Mouse (Mus musculus) heart, postnatal 0 days (tissue): ENCODE results near the gene Tnrc6b. TPM values are rescaled to one million over a fixed set of nuclear protein-coding genes. Genes with fewer than 3 reads are reported as not detected.

Experiments used
- ATAC-seq: fragments of 200-750 bp; cut with Nextera tagmentation; 2 replicates; pipeline ENCODE4 v1.8.0; 2017; ENCODE audit warnings: low read depth, moderate number of reproducible peaks, moderate library complexity; ENCODE audit not compliant: insufficient read depth
- DNase-seq: peaks from one replicate; pipeline ENCODE4 v3.0.0-alpha.2; 2016; ENCODE audit warnings: low spot score
- H3K27ac ChIP-seq: fragments of 300-500 bp; sonication (generic); 2 replicates; pipeline ENCODE4 v1.5.1; 2014; ENCODE audit warnings: low read depth, mild to moderate bottlenecking
- H3K27me3 ChIP-seq: fragments of 300-500 bp; sonication (generic); 2 replicates; pipeline ENCODE4 v1.6.1; 2014; ENCODE audit warnings: low read length, mixed read lengths; ENCODE audit not compliant: control insufficient read depth, insufficient read depth
- H3K36me3 ChIP-seq: fragments of 300-500 bp; sonication (generic); replicated peaks from 2 replicates; pipeline ENCODE4 v1.6.1; 2014; ENCODE audit warnings: low read length, mixed read lengths; ENCODE audit not compliant: control insufficient read depth, insufficient read depth
- H3K4me1 ChIP-seq: fragments of 300-500 bp; sonication (generic); 2 replicates; pipeline ENCODE4 v1.6.1; 2014; ENCODE audit warnings: antibody characterized with exemption; ENCODE audit not compliant: control insufficient read depth, insufficient read depth
- H3K4me2 ChIP-seq: fragments of 300-500 bp; sonication (generic); 2 replicates; pipeline ENCODE4 v1.6.1; 2014; ENCODE audit warnings: low read depth, mild to moderate bottlenecking, low read length, moderate library complexity
- H3K4me3 ChIP-seq: fragments of 300-500 bp; sonication (generic); 2 replicates; pipeline ENCODE4 v1.5.1; 2014; ENCODE audit warnings: low read depth, low read length
- H3K9ac ChIP-seq: fragments of 300-500 bp; sonication (generic); replicated peaks from 2 replicates; pipeline ENCODE4 v1.6.1; 2014; ENCODE audit warnings: low read depth, low read length, mixed read lengths
- H3K9me3 ChIP-seq: fragments of 300-500 bp; sonication (generic); replicated peaks from 2 replicates; pipeline ENCODE4 v1.6.1; 2016; ENCODE audit warnings: low read length; ENCODE audit not compliant: control insufficient read depth
- CTCF ChIP-seq: IDR thresholded peaks from 2 replicates; pipeline ENCODE4 v1.5.1; 2016; ENCODE audit warnings: antibody characterized with exemption, control low read depth, low read depth
- EP300 ChIP-seq: IDR thresholded peaks from 2 replicates; pipeline ENCODE4 v1.6.1; 2016; ENCODE audit warnings: antibody characterized with exemption, low read depth
- WGBS: fragments of 180-500 bp; shearing (Covaris S2); extraction: QIAGEN DNeasy Blood & Tissue Kit; methylation state at CpG from one replicate; pipeline ENCODE4 v1.1.7; 2014; 5-methylcytosine and 5-hydroxymethylcytosine counted together
- polyA plus RNA-seq: library from polyadenylated mRNA; unstranded; fragments of >200 nt; fragmentation: Nextera tagmentation; extraction: Ambion mirVana; gene quantifications from 2 replicates; pipeline ENCODE4 v1.2.1, GENCODE M21; 2015
- total RNA-seq: library from RNA; depleted of rRNA; stranded (reverse); fragments of >200 nt; gene quantifications from 2 replicates; pipeline ENCODE4 v1.2.3, GENCODE M21; 2014; ENCODE audit warnings: low replicate concordance; rRNA removed

Tnrc6b gene
- total RNA-seq, result 26.4 and 33.5 TPM in 2 replicates
- 15.2 and 16.1 TPM in 2 replicates for polyA plus RNA-seq

GRCm38 (mm10) chr15:80710608-80711363, at the start of gene Tnrc6b:
TSS of gene Tnrc6b (plus strand) at chr15:80711313.
- ATAC-seq (peak; percentile 93), DNase-seq (peak; percentile 99)
- peak within 1 kb of the TSS; percentile 92 for H3K9ac ChIP-seq
- no peaks in the 10 kb centered on the region for H3K27me3 ChIP-seq
- peaks cover 20% of the 10 kb centered on the region; the same call in 1 of the 2 replicates for H3K4me1 ChIP-seq
- peak within 1 kb of the TSS; percentile 95 for H3K27ac ChIP-seq
- no peaks in the 10 kb centered on the region for H3K36me3 ChIP-seq
- peak within 1 kb of the TSS; percentile 74 for H3K4me2 ChIP-seq
- H3K4me3 ChIP-seq, result peak within 1 kb of the TSS; percentile 91
- under 1% methylated on average over 39 of the region's 39 CpGs for WGBS
- TF ChIP-seq CTCF (no peak), EP300 (peak; percentile 94)
- H3K9me3 ChIP-seq, result no peaks in the 10 kb centered on the region

GRCm38 (mm10) chr15:80664444-80664843, 46.7 kb upstream of the Tnrc6b start:
- Histone ChIP-seq H3K4me3 (no peak overlapping the region), H3K4me2 (no peak overlapping the region), H3K36me3 (no peaks in the 10 kb centered on the region), H3K9ac (no peak overlapping the region), H3K27ac (no peak overlapping the region), H3K4me1 (peaks cover 4% of the 10 kb centered on the region; the same call in 1 of the 2 replicates), H3K27me3 (no peaks in the 10 kb centered on the region), H3K9me3 (no peaks in the 10 kb centered on the region)
- no peak for TF ChIP-seq CTCF
- ATAC-seq (no peak), DNase-seq (peak; percentile 31)
- WGBS, result 40% methylated on average over 4 of the region's 4 CpGs

DNA sequence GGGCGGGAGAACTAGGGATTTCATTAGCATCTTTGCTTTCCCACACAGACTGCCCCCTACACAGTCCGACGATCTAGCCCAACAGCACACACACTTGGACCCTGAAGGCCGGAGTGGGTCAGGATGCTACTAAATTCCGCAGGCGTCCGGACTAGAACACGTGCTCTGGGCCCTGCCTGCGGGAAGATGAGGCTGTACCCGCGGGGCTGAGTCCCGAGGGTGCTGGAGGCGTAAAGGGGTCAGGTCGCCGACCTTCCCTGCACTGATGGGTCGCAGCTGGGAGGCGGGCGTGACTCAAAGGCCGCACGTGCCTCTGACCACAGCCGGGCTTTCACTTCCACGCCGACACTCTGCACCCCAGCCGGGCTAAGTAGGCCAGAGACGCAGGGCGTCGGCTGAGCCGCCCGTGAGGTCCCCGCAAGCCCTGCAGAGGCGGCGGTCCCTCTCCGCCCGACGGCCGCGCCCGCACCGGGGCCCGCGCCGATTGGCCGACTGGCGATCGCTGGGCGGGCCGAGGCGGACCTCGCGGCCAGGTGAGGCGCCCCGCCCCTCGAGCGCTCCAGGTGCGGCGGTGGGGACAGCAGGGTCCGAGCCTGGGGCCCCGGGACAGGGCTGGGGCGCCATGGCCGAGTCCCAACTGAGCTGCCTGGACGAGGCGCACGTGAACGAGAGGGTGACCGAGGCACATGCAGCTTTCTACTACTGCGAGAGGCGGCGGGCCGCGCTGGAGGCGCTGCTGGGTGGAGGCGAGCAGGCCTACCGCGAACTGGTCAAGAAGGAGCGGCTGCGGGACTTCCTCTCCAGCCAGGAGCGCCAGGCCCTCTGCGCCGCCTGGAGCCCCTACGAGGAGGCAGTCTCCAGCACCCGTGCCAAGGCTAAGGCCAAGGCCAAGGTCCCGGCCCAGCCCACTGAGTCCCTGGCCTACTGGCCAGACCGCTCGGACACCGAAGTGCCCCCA, 39.5 kb upstream of the Tnrc6b start, which contains the start of gene Fam83f:
Fam83f (plus strand) TSS at position 553 of the 958 bp plus-strand sequence.
- DNase-seq (no peak), ATAC-seq (peak; percentile 51)
- WGBS, result 10% methylated on average over 79 of the region's 85 CpGs
- H3K4me3 ChIP-seq, result peak within 1 kb of the TSS; percentile 44
- peak within 1 kb of the TSS; percentile 46; the same call in 1 of the 2 replicates for H3K9ac ChIP-seq
- peaks cover 17% of the 10 kb centered on the region for H3K4me1 ChIP-seq
- no peaks in the 10 kb centered on the region for H3K9me3 ChIP-seq
- no peak within 1 kb of the TSS for H3K27ac ChIP-seq
- H3K4me2 ChIP-seq, result peak within 1 kb of the TSS; percentile 74
- peaks cover 25% of the 10 kb centered on the region for H3K27me3 ChIP-seq
- TF ChIP-seq CTCF, result no peak
- TF ChIP-seq EP300, result no peak
- no peaks in the 10 kb centered on the region for H3K36me3 ChIP-seq

GRCm38 (mm10) chr15:80672810-80673209, 38.3 kb upstream of the Tnrc6b start:
- ATAC-seq, result no peak
- no peaks in the 10 kb centered on the region for H3K9me3 ChIP-seq
- peaks cover 25% of the 10 kb centered on the region for H3K27me3 ChIP-seq
- H3K36me3 ChIP-seq, result no peaks in the 10 kb centered on the region
- no peak for DNase-seq
- no peak overlapping the region for H3K27ac ChIP-seq
- no peak overlapping the region for H3K4me3 ChIP-seq
- TF ChIP-seq CTCF, result no peak
- TF ChIP-seq EP300, result no peak
- WGBS, result 31% methylated on average over 2 of the region's 2 CpGs
- H3K4me1 ChIP-seq, result peaks cover 17% of the 10 kb centered on the region
- no peak overlapping the region for H3K9ac ChIP-seq
- H3K4me2 ChIP-seq, result no peak overlapping the region

DNA sequence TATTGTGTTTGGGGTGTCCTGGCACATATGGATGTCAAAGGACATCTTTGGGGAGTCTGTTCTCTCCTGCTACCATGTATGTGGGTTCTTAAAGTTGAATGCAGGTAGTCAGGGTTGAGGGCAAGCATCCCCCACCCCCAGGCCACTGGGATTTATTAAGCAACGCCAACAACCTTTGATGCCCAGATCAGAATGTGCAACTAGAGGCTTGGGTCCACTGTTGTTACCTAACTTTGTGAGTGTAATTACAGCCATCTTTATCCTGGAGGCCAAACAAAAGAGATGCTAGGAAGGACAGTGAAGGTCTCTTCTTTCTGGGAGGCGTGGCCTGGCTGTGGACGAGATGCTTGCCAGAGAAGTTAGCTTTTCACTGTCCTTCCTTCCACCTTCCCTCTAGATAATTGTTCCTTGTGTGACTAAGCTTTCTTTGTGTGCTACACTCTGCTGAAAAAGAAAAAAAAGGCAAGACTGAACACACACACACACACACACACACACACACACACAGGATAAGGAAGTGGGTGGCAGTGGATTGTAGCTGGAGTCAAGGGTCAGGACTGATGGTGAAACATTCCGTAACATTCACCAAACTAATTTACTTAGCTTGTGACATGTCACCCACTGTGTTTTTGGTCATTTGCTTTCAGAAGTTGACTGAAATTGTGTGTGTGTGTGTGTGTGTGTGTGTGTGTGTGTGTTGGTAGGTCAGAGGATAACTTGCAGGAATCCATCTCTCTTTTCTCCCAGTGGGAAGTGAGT, 37.6 kb upstream of the Tnrc6b start:
- WGBS, result 86% methylated on average over 4 of the region's 4 CpGs
- no peak overlapping the region for H3K4me2 ChIP-seq
- ATAC-seq, result no peak
- peaks cover 17% of the 10 kb centered on the region for H3K4me1 ChIP-seq
- DNase-seq, result no peak
- H3K27ac ChIP-seq, result no peak overlapping the region
- H3K27me3 ChIP-seq, result peaks cover 25% of the 10 kb centered on the region
- no peaks in the 10 kb centered on the region for H3K9me3 ChIP-seq
- H3K9ac ChIP-seq, result no peak overlapping the region
- TF ChIP-seq CTCF (no peak), EP300 (no peak)
- H3K36me3 ChIP-seq, result no peaks in the 10 kb centered on the region
- no peak overlapping the region for H3K4me3 ChIP-seq
